Mouse (Mus musculus) limb, embryonic 14.5 days (tissue): ENCODE measurements around the gene Hoxb5. TPM values are rescaled to one million over a fixed set of nuclear protein-coding genes. Genes with fewer than 3 reads are reported as not detected.

Experiments used
- ATAC-seq: fragments of 200-750 bp; cut with Nextera tagmentation; 2 replicates; pipeline ENCODE4 v1.8.0; 2017; ENCODE audit warnings: low read depth, moderate number of reproducible peaks, moderate TSS enrichment; ENCODE audit not compliant: low FRiP score
- DNase-seq: peaks from one replicate; pipeline ENCODE4 v3.0.0-alpha.2; 2015; ENCODE audit warnings: low spot score
- H3K27ac ChIP-seq: fragments of 300-500 bp; sonication (generic); replicated peaks from 2 replicates; pipeline ENCODE4 v1.5.1; 2014; ENCODE audit warnings: low read depth, mild to moderate bottlenecking, low read length, moderate library complexity, mixed read lengths
- H3K27me3 ChIP-seq: fragments of 300-500 bp; sonication (generic); 2 replicates; pipeline ENCODE4 v1.6.1; 2014; ENCODE audit warnings: low read length, mixed read lengths; ENCODE audit not compliant: control insufficient read depth, insufficient read depth
- H3K36me3 ChIP-seq: fragments of 300-500 bp; sonication (generic); 2 replicates; pipeline ENCODE4 v1.6.1; 2014; ENCODE audit warnings: mild to moderate bottlenecking, low read length, moderate library complexity, mixed read lengths; ENCODE audit not compliant: control insufficient read depth, insufficient read depth
- H3K4me1 ChIP-seq: fragments of 300-500 bp; sonication (generic); 2 replicates; pipeline ENCODE4 v1.6.1; 2014; ENCODE audit warnings: antibody characterized with exemption, low read length, mixed read lengths; ENCODE audit not compliant: control insufficient read depth, insufficient read depth
- H3K4me2 ChIP-seq: fragments of 300-500 bp; sonication (generic); replicated peaks from 2 replicates; pipeline ENCODE4 v1.6.1; 2014; ENCODE audit warnings: low read depth, mild to moderate bottlenecking, low read length, moderate library complexity; ENCODE audit not compliant: severe bottlenecking
- H3K4me3 ChIP-seq: fragments of 300-500 bp; sonication (generic); replicated peaks from 2 replicates; pipeline ENCODE4 v1.5.1; 2014; ENCODE audit warnings: low read length
- H3K9ac ChIP-seq: fragments of 300-500 bp; sonication (generic); 2 replicates; pipeline ENCODE4 v1.6.1; 2014; ENCODE audit warnings: mild to moderate bottlenecking, low read depth, low read length, moderate library complexity; ENCODE audit not compliant: severe bottlenecking
- H3K9me3 ChIP-seq: fragments of 300-500 bp; sonication (generic); 2 replicates; pipeline ENCODE4 v1.6.1; 2016; ENCODE audit warnings: low read length; ENCODE audit not compliant: control insufficient read depth
- POLR2A ChIP-seq: fragments of 200-500 bp; IDR thresholded peaks from 2 replicates; pipeline ENCODE4 v1.8.0; 2012; ENCODE audit warnings: inconsistent platforms, mild to moderate bottlenecking, moderate library complexity, borderline replicate concordance; ENCODE audit not compliant: insufficient read depth, insufficient read length; ENCODE audit errors: extremely low read depth
- WGBS: fragments of 180-500 bp; shearing (Covaris S2); extraction: QIAGEN DNeasy Blood & Tissue Kit; methylation state at CpG from one replicate; pipeline ENCODE4 v1.1.7; 2014; 5-methylcytosine and 5-hydroxymethylcytosine counted together
- polyA plus RNA-seq, 2 experiments: library from polyadenylated mRNA; depleted of rRNA in 1 of 2; stranded (reverse) in 1 of 2; unstranded in 1 of 2; fragments of >200 nt; fragmentation: Nextera tagmentation in 1 of 2; extraction: Ambion mirVana in 1 of 2; gene quantifications; 2 replicates each; pipeline versions ENCODE4 v1.2.1 to v1.2.3; 2012 to 2014

The Hoxb5 gene
- polyA plus RNA-seq, 2 experiments, result 0.85 to 1.8 TPM

GRCm38 (mm10) chr11:96290705-96291355, 12.3 kb upstream of the Hoxb5 start:
- H3K4me1 ChIP-seq, result no peaks in the 10 kb centered on the region
- H3K27me3 ChIP-seq, result peaks cover 99% of the 10 kb centered on the region
- H3K36me3 ChIP-seq, result no peaks in the 10 kb centered on the region
- H3K4me3 ChIP-seq, result no peak overlapping the region
- no peak overlapping the region for H3K27ac ChIP-seq
- DNase-seq (no peak), ATAC-seq (no peak)
- H3K4me2 ChIP-seq, result no peak overlapping the region
- H3K9ac ChIP-seq, result no peak overlapping the region
- no peaks in the 10 kb centered on the region for H3K9me3 ChIP-seq
- TF ChIP-seq POLR2A, result no peak
- WGBS, result 21% methylated on average over 17 of the region's 17 CpGs

GRCm38 (mm10) chr11:96291681-96292564, 11.2 kb upstream of the Hoxb5 start, which contains the start of gene Hoxb6:
TSS of gene Hoxb6 (plus strand) at chr11:96292476.
- H3K4me2 ChIP-seq, result 0 out of 2 replicates have a peak within 1 kb of the TSS, but pooled peaks have one; percentile 3
- no peaks in the 10 kb centered on the region for H3K9me3 ChIP-seq
- TF ChIP-seq POLR2A, result no peak
- ATAC-seq (no peak), DNase-seq (no peak)
- H3K4me1 ChIP-seq, result no peaks in the 10 kb centered on the region
- H3K36me3 ChIP-seq, result no peaks in the 10 kb centered on the region
- H3K9ac ChIP-seq, result no peak within 1 kb of the TSS
- WGBS, result 3% methylated on average over 22 of the region's 22 CpGs
- H3K27ac ChIP-seq, result no peak within 1 kb of the TSS
- peak within 1 kb of the TSS; percentile 20 for H3K4me3 ChIP-seq
- H3K27me3 ChIP-seq, result peaks cover 99% of the 10 kb centered on the region

GRCm38 (mm10) chr11:96292565-96293301, 10.4 kb upstream of the Hoxb5 start:
- no peak for TF ChIP-seq POLR2A
- Histone ChIP-seq H3K36me3 (no peaks in the 10 kb centered on the region), H3K4me1 (no peaks in the 10 kb centered on the region), H3K4me3 (peak overlapping the region; percentile 20), H3K9ac (no peak overlapping the region), H3K9me3 (no peaks in the 10 kb centered on the region), H3K27ac (no peak overlapping the region), H3K4me2 (no peak overlapping the region), H3K27me3 (peaks cover 99% of the 10 kb centered on the region)
- 3% methylated on average over 12 of the region's 12 CpGs for WGBS
- no peak for ATAC-seq
- DNase-seq, result no peak

- no peak overlapping the region for H3K9ac ChIP-seq
- ATAC-seq (no peak), DNase-seq (no peak)
- no peak overlapping the region for H3K27ac ChIP-seq
- 4% methylated on average over 22 of the region's 22 CpGs for WGBS
- no peaks in the 10 kb centered on the region for H3K9me3 ChIP-seq
- H3K4me3 ChIP-seq, result peak overlapping the region; percentile 20
- H3K36me3 ChIP-seq, result no peaks in the 10 kb centered on the region
- 0 out of 2 replicates have a peak overlapping the region, but pooled peaks have one; percentile 3 for H3K4me2 ChIP-seq
- no peaks in the 10 kb centered on the region for H3K4me1 ChIP-seq
- H3K27me3 ChIP-seq, result peaks cover 99% of the 10 kb centered on the region
- TF ChIP-seq POLR2A, result no peak
Measured at GRCm38 (mm10) chr11:96293302-96293921, 9.7 kb upstream of the Hoxb5 start.
